In genomic region chr10:83543439-83544102, GRCm38 (mm10) we compare ENCODE assay signal across 8 mouse cellular contexts. TPM values are rescaled to one million over a fixed set of nuclear protein-coding genes. Genes with fewer than 3 reads are reported as not detected.
A peak's percentile ranks its signal among the peaks of the same experiment; 100 is the strongest.
DNase-seq lines count a peak whose midpoint lies in the region; ATAC-seq and TF ChIP-seq lines count a peak whose summit lies in the region.

Gene Washc4, plus strand, starts transcription at chr10:83543752.

- H3K4me3 ChIP-seq in ES-E14 (ENCODE audit: insufficient read depth in 1 of 2, low read depth in 1 of 2, low read length in 2 of 2, poor library complexity in 1 of 2, severe bottlenecking in 1 of 2): peak within 1 kb of the TSS; percentile 65 to 96
- peak within 1 kb of the TSS; percentile 68 for H3K4me3 ChIP-seq in forebrain, embryonic 16.5 days (replicated peaks; ENCODE audit: low read length)
- peak within 1 kb of the TSS; percentile 84 for H3K4me3 ChIP-seq in lung, embryonic 15.5 days

- peak within 1 kb of the TSS; percentile 92 for H3K9ac ChIP-seq in ES-E14 (ENCODE audit: insufficient read depth, low read depth, low read length, poor library complexity, severe bottlenecking)
- peak within 1 kb of the TSS; percentile 84 for H3K9ac ChIP-seq in forebrain, embryonic 16.5 days (replicated peaks; ENCODE audit: low read depth, low read length)
- peak within 1 kb of the TSS; percentile 79 for H3K9ac ChIP-seq in lung, embryonic 15.5 days

- in situ Hi-C loops in ES-E14 (cut with MboI; ENCODE audit: low sequenced_read_pairs in 2 of 2, unreplicated experiment in 2 of 2): no loop called here

- no peaks in the 10 kb centered on the region for H3K27me3 ChIP-seq in forebrain, embryonic 16.5 days (replicated peaks; ENCODE audit: control insufficient read depth, insufficient read depth, low read length)
- H3K27me3 ChIP-seq in lung, embryonic 15.5 days: no peaks in the 10 kb centered on the region

- DNase-seq in ES-E14 (ENCODE audit: low read depth, low spot score): peak; percentile 66
- DNase-seq in cerebellum, adult 11-12 months: peak; percentile 95
- peak; percentile 97 for DNase-seq in heart, postnatal 4 days
- peak; percentile 88 to 92 for DNase-seq in layer of hippocampus, adult 8-10 months (ENCODE audit: low spot score in 2 of 2)
- DNase-seq in ovary, adult 18-20 months (ENCODE audit: low spot score): peak; percentile 90
- peak; percentile 90 for DNase-seq in thymus, postnatal 0 days (ENCODE audit: low spot score)

- peak within 1 kb of the TSS; percentile 71 for H3K4me2 ChIP-seq in forebrain, embryonic 16.5 days (ENCODE audit: low read length)
- peak within 1 kb of the TSS; percentile 67 for H3K4me2 ChIP-seq in lung, embryonic 15.5 days

- peak within 1 kb of the TSS; percentile 52 for H3K27ac ChIP-seq in ES-E14 (ENCODE audit: insufficient read depth, low read depth, low read length, poor library complexity, severe bottlenecking)
- H3K27ac ChIP-seq in forebrain, embryonic 16.5 days (ENCODE audit: low read length): peak within 1 kb of the TSS; percentile 87
- peak within 1 kb of the TSS; percentile 89 for H3K27ac ChIP-seq in lung, embryonic 15.5 days

- H3K4me1 ChIP-seq in ES-E14 (ENCODE audit: control insufficient read depth in 2 of 2, insufficient read depth in 2 of 2, low read length in 2 of 2, poor library complexity in 1 of 2): peaks cover 4 to 6% of the 10 kb centered on the region in 2 experiments; a peak in 2 of 4 replicates
- peaks cover 11% of the 10 kb centered on the region for H3K4me1 ChIP-seq in forebrain, embryonic 16.5 days (replicated peaks; ENCODE audit: control insufficient read depth, insufficient read depth, low read length)
- peaks cover 15% of the 10 kb centered on the region for H3K4me1 ChIP-seq in lung, embryonic 15.5 days

- H3K36me3 ChIP-seq in ES-E14 (ENCODE audit: control insufficient read depth, insufficient read depth, low read length, poor library complexity, severe bottlenecking): peaks cover 4% of the 10 kb centered on the region; the same call in 1 of the 2 replicates
- no peaks in the 10 kb centered on the region for H3K36me3 ChIP-seq in forebrain, embryonic 16.5 days (ENCODE audit: control insufficient read depth, insufficient read depth)
- no peaks in the 10 kb centered on the region; the same call in 1 of the 2 replicates for H3K36me3 ChIP-seq in lung, embryonic 15.5 days

- no peaks in the 10 kb centered on the region for H3K9me3 ChIP-seq in ES-E14 (ENCODE audit: control insufficient read depth, insufficient read depth, low read depth, low read length)
- H3K9me3 ChIP-seq in forebrain, embryonic 16.5 days (ENCODE audit: control insufficient read depth, low read length): no peaks in the 10 kb centered on the region
- H3K9me3 ChIP-seq in lung, embryonic 15.5 days: no peaks in the 10 kb centered on the region

- WGBS in forebrain, embryonic 16.5 days: 2% methylated on average over 44 of the region's 49 CpGs
- WGBS in lung, embryonic 15.5 days: 2% methylated on average over 40 of the region's 49 CpGs

- ATAC-seq in forebrain, embryonic 16.5 days: peak; percentile 99
- ATAC-seq in lung, embryonic 15.5 days (ENCODE audit: borderline replicate concordance, extremely low read depth, low FRiP score, low TSS enrichment): peak; percentile 99

TF ChIP-seq in ES-E14, 5 proteins besides CTCF, POLR2A, EP300 and RAD21:
- TF ChIP-seq MAFK (IDR thresholded peaks at IDR 0.05; ENCODE audit: insufficient read depth, low read depth, low read length) (no peak), ZNF384 (IDR thresholded peaks at IDR 0.05; ENCODE audit: low read depth, low read length) (peak; percentile 25; the same call in 1 of the 2 replicates), HCFC1 (IDR thresholded peaks at IDR 0.05; ENCODE audit: borderline replicate concordance, insufficient read depth, low read length) (peak; percentile 82)

RNA-seq across cellular contexts. Expression of gene Washc4, which starts in this region (rescaled TPM):
- 33.9 and 38.2 TPM in 2 replicates for total RNA-seq in ES-E14 (2012; rRNA removed)
- 31.8 and 32.3 TPM in 2 replicates for polyA plus RNA-seq in forebrain, embryonic 16.5 days (2015; fragmentation: Nextera tagmentation; extraction: Ambion mirVana)
- total RNA-seq in heart, postnatal 4 days (2021): 10 to 100 TPM; 14.1 to 14.9 TPM
- 10 to 100 TPM; 27.4 to 35.4 (median 31.0) TPM for total RNA-seq in layer of hippocampus, adult 8-10 months (2022)
- 32.3 and 34.9 TPM in 2 replicates for polyA plus RNA-seq in lung, embryonic 15.5 days (2015; fragmentation: Nextera tagmentation; extraction: Ambion mirVana)
- 34.2 and 44.8 TPM in 2 replicates for polyA plus RNA-seq in thymus, postnatal 0 days (2015; fragmentation: Nextera tagmentation; extraction: Ambion mirVana)

Comparison
In these comparisons a context has a peak if more than half of its experiments do, and no peak if none do; other contexts are left out.
1. Peak in every context shown above with its lines: DNase-seq, ATAC-seq, H3K4me3 ChIP-seq and H3K27ac ChIP-seq.